Mouse (Mus musculus) hindbrain, embryonic 11.5 days (tissue): Measurements from ENCODE around the gene Ttyh2. TPM values are rescaled to one million over a fixed set of nuclear protein-coding genes. Genes with fewer than 3 reads are reported as not detected.
A peak's percentile ranks its signal among the peaks of the same experiment; 100 is the strongest.

ENCODE experiments used
- ATAC-seq: fragments of 200-750 bp; cut with Nextera tagmentation; 2 replicates; pipeline ENCODE4 v1.8.0; 2017; ENCODE audit warnings: mild to moderate bottlenecking, moderate TSS enrichment, moderate library complexity; ENCODE audit not compliant: low FRiP score
- DNase-seq: peaks from one replicate; pipeline ENCODE4 v3.0.0-alpha.2; 2015; ENCODE audit warnings: low spot score
- H3K27ac ChIP-seq: fragments of 300-500 bp; sonication (generic); 2 replicates; pipeline ENCODE4 v1.5.1; 2014; ENCODE audit warnings: mild to moderate bottlenecking, low read depth, low read length
- H3K27me3 ChIP-seq: fragments of 300-500 bp; sonication (generic); 2 replicates; pipeline ENCODE4 v1.6.1; 2014; ENCODE audit warnings: mild to moderate bottlenecking, low read length, moderate library complexity, mixed read lengths; ENCODE audit not compliant: control insufficient read depth, insufficient read depth
- H3K36me3 ChIP-seq: fragments of 300-500 bp; sonication (generic); 2 replicates; pipeline ENCODE4 v1.6.1; 2014; ENCODE audit warnings: mild to moderate bottlenecking, low read length, moderate library complexity, mixed read lengths; ENCODE audit not compliant: control insufficient read depth, insufficient read depth
- H3K4me1 ChIP-seq: fragments of 300-500 bp; sonication (generic); replicated peaks from 2 replicates; pipeline ENCODE4 v1.6.1; 2014; ENCODE audit warnings: low read length, mixed read lengths; ENCODE audit not compliant: control insufficient read depth, insufficient read depth
- H3K4me2 ChIP-seq: fragments of 300-500 bp; sonication (generic); replicated peaks from 2 replicates; pipeline ENCODE4 v1.6.1; 2014; ENCODE audit warnings: mild to moderate bottlenecking, low read depth, low read length
- H3K4me3 ChIP-seq: fragments of 300-500 bp; sonication (generic); 2 replicates; pipeline ENCODE4 v1.5.1; 2014; ENCODE audit warnings: low read depth, low read length
- H3K9ac ChIP-seq: fragments of 300-500 bp; sonication (generic); 2 replicates; pipeline ENCODE4 v1.6.1; 2014; ENCODE audit warnings: low read depth, low read length
- H3K9me3 ChIP-seq: fragments of 300-500 bp; sonication (generic); 2 replicates; pipeline ENCODE4 v1.6.1; 2016; ENCODE audit warnings: low read length; ENCODE audit not compliant: control insufficient read depth
- WGBS: fragments of 180-500 bp; shearing (Covaris S2); extraction: QIAGEN DNeasy Blood & Tissue Kit; methylation state at CpG from one replicate; pipeline ENCODE4 v1.1.7; 2014; 5-methylcytosine and 5-hydroxymethylcytosine counted together
- polyA plus RNA-seq: library from polyadenylated mRNA; unstranded; fragments of >200 nt; fragmentation: Nextera tagmentation; extraction: Ambion mirVana; gene quantifications from 2 replicates; pipeline ENCODE4 v1.2.1, GENCODE M21; 2014

The Ttyh2 gene
- polyA plus RNA-seq, 1 experiment from 2014 or later, result 16.0 TPM

GRCm38 (mm10) chr11:114714526-114714925 is 39.3 kb downstream of the Ttyh2 start:
- Histone ChIP-seq H3K9ac (no peak overlapping the region), H3K27ac (no peak overlapping the region), H3K9me3 (no peaks in the 10 kb centered on the region), H3K27me3 (no peaks in the 10 kb centered on the region), H3K4me1 (no peaks in the 10 kb centered on the region), H3K4me2 (no peak overlapping the region), H3K36me3 (no peaks in the 10 kb centered on the region), H3K4me3 (no peak overlapping the region)
- DNase-seq (no peak), ATAC-seq (no peak)
- WGBS, result 89% methylated on average over 6 of the region's 6 CpGs

- DNase-seq (no peak), ATAC-seq (no peak)
- Histone ChIP-seq H3K27me3 (no peaks in the 10 kb centered on the region), H3K4me2 (no peak overlapping the region), H3K9ac (no peak overlapping the region), H3K36me3 (no peaks in the 10 kb centered on the region), H3K27ac (no peak overlapping the region), H3K4me1 (no peaks in the 10 kb centered on the region), H3K9me3 (no peaks in the 10 kb centered on the region), H3K4me3 (no peak overlapping the region)
- 70% methylated on average over 7 of the region's 7 CpGs for WGBS
These were observed 40.3 kb downstream of the Ttyh2 start for GRCm38 (mm10) chr11:114715531-114715930.

- Histone ChIP-seq H3K4me1 (no peaks in the 10 kb centered on the region), H3K27me3 (no peaks in the 10 kb centered on the region), H3K27ac (no peak overlapping the region), H3K9me3 (no peaks in the 10 kb centered on the region), H3K4me2 (no peak overlapping the region), H3K9ac (no peak overlapping the region), H3K36me3 (no peaks in the 10 kb centered on the region), H3K4me3 (no peak overlapping the region)
- no peak for ATAC-seq
- WGBS, result 90% methylated on average over 10 of the region's 10 CpGs
- no peak for DNase-seq
These were observed 45.3 kb downstream of the Ttyh2 start for GRCm38 (mm10) chr11:114720535-114720934.

- Histone ChIP-seq H3K4me3 (no peak overlapping the region), H3K4me2 (no peak overlapping the region), H3K36me3 (no peaks in the 10 kb centered on the region), H3K4me1 (0 out of 2 replicates have a peak, but pooled peaks cover 2% of the 10 kb centered on the region), H3K9ac (no peak overlapping the region), H3K27ac (no peak overlapping the region), H3K27me3 (no peaks in the 10 kb centered on the region), H3K9me3 (no peaks in the 10 kb centered on the region)
- ATAC-seq (no peak), DNase-seq (no peak)
- 82% methylated on average over 8 of the region's 8 CpGs for WGBS
These were observed 47.2 kb downstream of the Ttyh2 start for GRCm38 (mm10) chr11:114722438-114722837.

GRCm38 (mm10) chr11:114723030-114723429 is 47.8 kb downstream of the Ttyh2 start:
- no peak for ATAC-seq
- 79% methylated on average over 13 of the region's 13 CpGs for WGBS
- Histone ChIP-seq H3K4me3 (no peak overlapping the region), H3K27me3 (no peaks in the 10 kb centered on the region), H3K4me2 (no peak overlapping the region), H3K4me1 (0 out of 2 replicates have a peak, but pooled peaks cover 6% of the 10 kb centered on the region), H3K9ac (no peak overlapping the region), H3K27ac (no peak overlapping the region), H3K36me3 (no peaks in the 10 kb centered on the region), H3K9me3 (no peaks in the 10 kb centered on the region)
- no peak for DNase-seq

GRCm38 (mm10) chr11:114724787-114725590 is 49.8 kb downstream of the Ttyh2 start:
- ATAC-seq (no peak), DNase-seq (no peak)
- 72% methylated on average over 11 of the region's 11 CpGs for WGBS

GRCm38 (mm10) chr11:114726965-114727825 is 52.0 kb downstream of the Ttyh2 start, which contains the start of gene Dnaic2:
Gene Dnaic2, plus strand, starts transcription at chr11:114727408.
- no peak within 1 kb of the TSS for H3K27ac ChIP-seq
- ATAC-seq (peak; percentile 83), DNase-seq (peak; percentile 80)
- 11% methylated on average over 34 of the region's 34 CpGs for WGBS
- H3K4me3 ChIP-seq, result peak within 1 kb of the TSS; percentile 27
- no peaks in the 10 kb centered on the region for H3K36me3 ChIP-seq
- H3K4me1 ChIP-seq, result 0 out of 2 replicates have a peak, but pooled peaks cover 6% of the 10 kb centered on the region
- peak within 1 kb of the TSS; percentile 46 for H3K4me2 ChIP-seq
- H3K9me3 ChIP-seq, result no peaks in the 10 kb centered on the region
- peak within 1 kb of the TSS; percentile 40; the same call in 1 of the 2 replicates for H3K9ac ChIP-seq
- no peaks in the 10 kb centered on the region for H3K27me3 ChIP-seq

More at GRCm38 (mm10) chr11:114724787-114725590, 49.8 kb downstream of the Ttyh2 start:
- Histone ChIP-seq H3K9me3 (no peaks in the 10 kb centered on the region), H3K27ac (no peak overlapping the region), H3K4me2 (no peak overlapping the region), H3K9ac (no peak overlapping the region), H3K4me3 (no peak overlapping the region), H3K4me1 (0 out of 2 replicates have a peak, but pooled peaks cover 6% of the 10 kb centered on the region), H3K27me3 (no peaks in the 10 kb centered on the region), H3K36me3 (no peaks in the 10 kb centered on the region)

- H3K9ac ChIP-seq, result peak overlapping the region; percentile 23; the same call in 1 of the 2 replicates
- ATAC-seq (no peak), DNase-seq (no peak)
- 38% methylated on average over 5 of the region's 5 CpGs for WGBS
- no peaks in the 10 kb centered on the region for H3K9me3 ChIP-seq
- no peaks in the 10 kb centered on the region for H3K36me3 ChIP-seq
- no peak overlapping the region for H3K27ac ChIP-seq
- peak overlapping the region; percentile 46 for H3K4me2 ChIP-seq
- no peaks in the 10 kb centered on the region for H3K27me3 ChIP-seq
- H3K4me3 ChIP-seq, result no peak overlapping the region; the same call in 1 of the 2 replicates
- H3K4me1 ChIP-seq, result 0 out of 2 replicates have a peak, but pooled peaks cover 6% of the 10 kb centered on the region
These were observed 52.6 kb downstream of the Ttyh2 start for GRCm38 (mm10) chr11:114727826-114728186.
